Mouse (Mus musculus): ENCODE results near the gene Tmem108.

The Tmem108 gene

DNA sequence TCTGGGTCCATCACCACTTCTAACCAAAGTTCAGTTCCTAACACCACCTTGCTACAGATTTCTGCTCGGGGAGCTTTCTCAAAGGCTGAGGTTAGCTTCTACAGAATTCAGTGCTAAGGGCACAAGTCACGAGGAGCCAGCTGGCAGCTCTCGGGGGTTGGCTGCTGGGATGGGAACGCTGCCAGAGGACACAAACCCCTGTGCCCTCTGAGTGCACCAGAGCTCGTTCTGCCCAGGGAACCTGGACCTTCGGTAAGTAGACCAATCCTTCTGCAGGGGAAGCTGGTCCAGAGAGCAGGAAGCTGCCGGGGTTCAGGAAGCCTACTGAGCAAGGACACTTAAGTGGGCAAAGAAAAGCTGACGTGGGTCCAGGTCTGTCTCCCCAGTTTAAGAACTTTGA lies 40.6 kb downstream of the Tmem108 start:
- no peak for DNase-seq (ENCODE audit: low spot score in 2 of 2)

GRCm38 (mm10) chr9:103720021-103720420 lies 41.6 kb downstream of the Tmem108 start:
- no peak for DNase-seq (ENCODE audit: low spot score in 2 of 2)

GRCm38 (mm10) chr9:103716002-103716401 lies 45.6 kb downstream of the Tmem108 start:
- DNase-seq (ENCODE audit: low spot score in 2 of 2), result no peak

DNA sequence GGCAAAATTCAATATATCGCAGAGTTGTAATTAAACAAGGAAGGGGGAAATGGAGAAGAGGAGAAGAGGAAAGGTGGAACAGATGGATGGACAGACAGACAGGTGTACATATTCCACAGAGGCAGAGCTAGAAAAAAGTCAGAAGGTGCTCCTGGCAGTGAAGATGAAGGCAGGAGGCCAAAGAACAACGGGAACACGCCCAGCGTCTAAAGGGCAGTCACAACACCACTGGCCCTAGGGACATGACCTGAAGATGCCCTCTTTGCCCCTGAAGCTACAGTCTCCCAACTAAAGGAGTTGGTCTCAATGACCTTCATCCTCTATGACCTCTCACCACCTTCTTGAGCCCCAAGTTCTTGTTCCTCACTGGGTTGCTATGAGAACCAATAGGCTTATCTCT lies 46.3 kb downstream of the Tmem108 start:
- no peak for DNase-seq (ENCODE audit: low spot score in 2 of 2)

GRCm38 (mm10) chr9:103713230-103713629 lies 48.4 kb downstream of the Tmem108 start:
- DNase-seq (ENCODE audit: low spot score in 2 of 2), result no peak

DNA sequence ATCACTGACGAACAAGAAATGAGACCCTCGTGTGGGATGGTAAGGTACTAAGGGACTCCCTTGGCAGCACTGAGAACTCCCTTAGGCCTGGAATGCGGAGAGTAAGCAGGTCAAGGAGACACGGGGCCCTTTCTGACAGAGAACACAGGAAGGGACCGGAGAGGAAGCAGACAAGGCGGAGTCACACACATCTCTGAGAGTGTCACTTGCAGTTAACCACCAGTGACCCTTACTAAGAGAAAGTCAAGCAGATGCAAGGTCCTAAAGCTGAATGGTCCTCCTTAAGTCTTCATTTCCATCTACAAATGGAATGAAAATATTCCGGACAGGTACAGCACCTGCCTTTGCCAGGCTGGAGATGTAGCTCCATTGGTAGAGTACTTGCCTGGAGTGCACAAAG lies 48.9 kb downstream of the Tmem108 start:
- DNase-seq (ENCODE audit: low spot score in 2 of 2), result no peak

- DNase-seq (ENCODE audit: low spot score in 2 of 2), result no peak
Measured at GRCm38 (mm10) chr9:103709694-103710093, 51.9 kb downstream of the Tmem108 start.

DNA sequence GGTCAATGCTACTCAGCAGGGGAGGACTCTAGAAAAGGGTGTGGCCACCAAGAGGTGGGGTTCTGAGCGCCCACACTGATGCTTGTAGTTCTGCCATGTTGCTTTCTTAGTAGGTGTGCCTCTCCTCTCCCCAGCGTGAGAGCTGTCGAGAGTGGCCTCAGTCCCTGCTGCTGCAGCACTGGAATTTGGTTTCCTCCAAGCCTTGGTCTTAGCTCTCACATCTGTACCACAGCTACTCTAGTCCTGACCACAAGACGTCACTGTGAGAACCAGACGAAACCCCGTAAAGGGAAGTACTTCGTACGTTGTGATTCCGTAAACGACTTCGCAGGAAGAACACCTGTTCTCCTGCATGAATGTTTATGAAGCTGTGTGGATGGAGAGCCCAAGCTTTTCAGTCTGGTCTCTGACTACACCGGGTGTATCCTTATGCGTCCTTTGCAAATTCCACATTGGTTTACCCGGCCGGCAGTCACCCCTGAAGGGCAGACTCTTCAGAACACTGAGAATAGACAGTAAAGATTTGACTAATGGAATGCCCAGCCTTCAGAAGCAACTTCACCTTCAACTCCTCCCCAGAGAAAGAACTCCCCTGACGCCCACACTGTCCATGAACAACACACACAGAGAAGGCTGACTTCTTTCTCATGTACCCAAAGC lies 53.0 kb downstream of the Tmem108 start:
- DNase-seq (ENCODE audit: low spot score in 2 of 2), result peak in 1 of 2 experiments; percentile 11

DNA sequence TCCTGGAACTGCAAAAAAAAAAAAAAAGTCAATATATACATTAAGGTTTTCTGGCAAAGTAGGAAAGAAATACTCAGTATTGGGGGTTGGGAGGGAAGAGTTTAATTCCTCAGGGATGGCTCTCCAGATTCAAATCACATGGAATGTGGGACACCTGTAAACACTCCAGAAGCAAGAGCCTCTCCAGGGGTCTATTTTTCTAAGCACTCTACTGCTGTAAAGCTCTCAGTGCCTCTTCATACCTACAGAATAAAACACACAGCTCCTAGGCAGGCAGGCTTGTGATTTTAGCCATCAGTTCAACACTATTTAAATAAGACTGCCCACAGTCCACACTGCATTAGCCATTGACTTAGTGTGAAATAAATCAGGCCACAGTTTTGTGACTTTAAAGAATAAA lies 53.8 kb downstream of the Tmem108 start:
- no peak for DNase-seq (ENCODE audit: low spot score in 2 of 2)

- DNase-seq (ENCODE audit: low spot score in 2 of 2), result no peak
Measured at GRCm38 (mm10) chr9:103707000-103707790, 54.4 kb downstream of the Tmem108 start.

DNA sequence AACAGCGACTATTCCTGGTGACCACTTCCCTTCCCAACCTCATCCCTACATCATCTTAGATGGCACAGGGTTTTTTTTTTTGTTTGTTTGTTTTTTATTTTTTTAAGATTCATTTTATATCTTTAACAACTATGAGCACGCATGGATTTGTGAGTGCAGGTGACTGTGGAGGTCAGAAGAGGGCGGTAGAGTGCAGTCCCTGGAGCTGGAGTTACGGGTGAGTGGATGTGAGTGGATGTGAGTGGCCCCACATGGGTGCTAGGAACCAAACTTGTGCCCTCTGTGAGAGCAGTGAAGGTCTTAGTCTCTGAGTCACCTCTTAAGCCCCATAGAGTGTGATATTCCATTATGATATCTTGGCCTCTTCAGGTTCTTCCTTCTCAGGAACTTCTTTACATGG lies 55.9 kb downstream of the Tmem108 start:
- DNase-seq (ENCODE audit: low spot score in 2 of 2), result no peak

DNA sequence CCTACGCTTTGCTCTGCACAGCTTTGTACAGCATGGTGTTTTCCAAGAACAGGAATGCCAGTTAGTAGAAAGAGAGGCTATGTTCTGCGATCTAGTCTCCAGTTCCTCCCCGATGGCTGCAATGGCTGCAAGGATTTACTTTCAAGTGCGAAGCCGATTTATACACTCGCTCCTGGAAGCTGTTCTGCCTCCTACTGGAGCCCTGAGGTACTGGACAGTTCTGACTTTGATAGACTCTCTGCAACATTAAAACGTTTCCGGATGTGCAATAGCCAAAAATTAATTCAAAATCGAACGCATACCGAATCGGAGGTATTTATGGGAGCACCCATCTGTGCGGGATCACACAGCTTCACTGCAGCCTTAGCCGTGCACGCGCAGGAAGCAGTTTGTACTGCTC lies 58.6 kb downstream of the Tmem108 start:
- DNase-seq (ENCODE audit: low spot score in 2 of 2), result no peak

DNA sequence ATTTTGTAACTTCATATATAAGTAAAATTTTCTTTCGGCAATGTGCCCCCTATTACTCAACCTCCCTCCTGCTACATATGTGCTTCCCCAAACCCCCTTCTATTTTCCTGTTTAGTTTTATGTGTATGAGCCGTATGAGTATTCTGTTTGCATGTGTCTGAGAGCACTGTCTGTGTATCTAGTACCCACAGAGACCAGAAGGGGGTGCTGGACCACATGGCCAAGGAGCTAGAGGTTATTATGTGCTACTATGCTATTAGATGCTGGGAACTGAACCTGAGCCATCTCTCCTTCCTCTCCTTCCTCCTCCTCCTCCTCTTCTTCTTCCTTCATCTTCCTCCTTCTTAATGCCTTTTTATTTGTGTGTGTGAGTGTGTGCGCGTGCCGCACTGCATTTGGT lies 59.2 kb downstream of the Tmem108 start:
- DNase-seq (ENCODE audit: low spot score in 2 of 2), result no peak

GRCm38 (mm10) chr9:103701448-103701847 lies 60.2 kb downstream of the Tmem108 start:
- no peak for DNase-seq (ENCODE audit: low spot score in 2 of 2)

- no peak for DNase-seq (ENCODE audit: low spot score in 2 of 2)
Measured at GRCm38 (mm10) chr9:103700240-103700639, 61.4 kb downstream of the Tmem108 start.

- no peak for DNase-seq (ENCODE audit: low spot score in 2 of 2)
Measured at GRCm38 (mm10) chr9:103696967-103697366, 64.7 kb downstream of the Tmem108 start.

GRCm38 (mm10) chr9:103693826-103694225 lies 67.8 kb downstream of the Tmem108 start:
- DNase-seq (ENCODE audit: low spot score in 2 of 2), result no peak

- DNase-seq (ENCODE audit: low spot score in 2 of 2), result no peak
Measured at GRCm38 (mm10) chr9:103692699-103693098, 68.9 kb downstream of the Tmem108 start.

DNA sequence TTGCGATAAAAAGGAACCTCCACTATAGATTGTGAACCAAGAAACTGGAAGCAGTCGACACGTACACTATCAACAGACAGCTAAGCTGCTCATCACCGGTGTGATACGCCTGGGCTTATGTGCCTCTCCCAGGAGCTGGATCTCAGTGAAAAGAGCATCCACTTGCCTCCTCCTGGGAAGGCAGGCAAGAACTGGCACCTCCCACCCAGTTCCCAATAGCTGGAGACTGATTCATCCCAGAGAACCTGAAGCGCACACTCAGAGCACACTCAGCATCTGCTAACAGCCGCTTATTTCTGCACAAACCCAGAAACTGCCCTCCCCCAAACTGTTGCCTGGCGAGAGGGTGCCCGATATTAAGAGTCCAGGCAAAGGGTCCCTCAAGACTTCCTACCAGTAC lies 69.8 kb downstream of the Tmem108 start:
- DNase-seq (ENCODE audit: low spot score in 2 of 2), result no peak

DNA sequence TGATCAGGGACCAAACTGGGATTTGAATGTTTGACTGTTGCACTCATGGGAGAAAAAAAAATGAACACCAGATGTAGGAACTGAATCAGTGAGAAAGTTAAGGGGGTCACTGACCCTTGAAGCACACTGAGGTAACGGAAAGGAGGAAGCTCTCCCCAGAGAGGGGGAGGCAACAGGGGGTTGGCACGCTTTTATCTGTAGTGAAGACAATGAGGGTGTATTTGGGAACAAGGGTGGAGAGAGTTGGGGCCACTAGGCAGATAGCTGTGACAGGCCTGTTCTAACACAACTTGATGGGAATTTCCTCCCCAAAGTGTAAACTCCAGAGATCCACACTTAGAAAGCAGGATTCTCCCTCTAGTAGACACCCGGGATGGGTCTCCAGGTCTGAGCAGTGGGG lies 71.2 kb downstream of the Tmem108 start:
- no peak for DNase-seq (ENCODE audit: low spot score in 2 of 2)

DNA sequence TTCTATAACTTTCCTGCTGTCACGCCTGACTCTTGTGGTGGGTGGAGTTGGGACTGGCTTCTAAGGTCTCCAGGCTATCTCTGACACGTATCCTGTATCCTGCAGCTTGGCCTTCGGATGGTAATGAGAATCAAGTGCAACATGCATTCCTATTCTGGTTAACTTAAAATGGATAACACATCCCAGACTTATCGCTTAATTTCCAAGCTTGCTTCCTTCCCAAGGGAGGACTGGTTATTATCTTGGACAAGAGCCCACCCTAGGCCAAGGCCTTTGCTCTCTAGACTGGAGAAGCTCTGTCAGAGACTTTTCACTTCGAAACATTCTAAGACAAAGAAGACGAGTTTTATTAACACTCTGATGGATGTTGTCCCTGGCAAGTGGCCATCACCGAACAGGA lies 71.9 kb downstream of the Tmem108 start:
- no peak for DNase-seq (ENCODE audit: low spot score in 2 of 2)

DNA sequence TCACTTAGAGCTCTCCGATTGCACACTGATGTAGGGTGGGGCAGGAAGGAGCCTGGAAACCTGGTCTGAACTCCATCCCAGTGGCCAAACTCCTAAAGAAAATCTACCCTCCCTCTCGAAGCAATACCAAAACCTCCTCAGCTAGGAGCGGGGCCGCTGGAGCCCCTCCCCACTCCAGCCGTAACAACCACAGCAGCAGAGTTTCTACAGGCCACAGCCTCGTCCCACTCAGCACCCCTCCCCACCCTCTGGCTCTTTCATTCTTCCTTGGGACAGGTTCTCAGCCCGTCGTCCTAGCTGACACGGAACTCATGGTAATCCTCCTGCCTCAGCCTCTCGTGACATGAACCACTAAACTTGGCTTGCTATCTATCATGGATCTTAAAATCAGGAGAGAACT lies 72.6 kb downstream of the Tmem108 start:
- DNase-seq (ENCODE audit: low spot score in 2 of 2), result no peak

- DNase-seq (ENCODE audit: low spot score in 2 of 2), result no peak
Measured at GRCm38 (mm10) chr9:103687130-103687529, 74.5 kb downstream of the Tmem108 start.
